Mouse (Mus musculus) ovary, adult 18-20 months (tissue): ENCODE measurements around the gene Eefsec.

Experiments
- DNase-seq: peaks from one replicate; pipeline ENCODE4 v3.0.0; 2022; ENCODE audit warnings: low spot score, mixed read lengths

Eefsec gene

GRCm38 (mm10) chr6:88210182-88210581 is 236.2 kb downstream of the Eefsec start:
- no peak for DNase-seq

DNA sequence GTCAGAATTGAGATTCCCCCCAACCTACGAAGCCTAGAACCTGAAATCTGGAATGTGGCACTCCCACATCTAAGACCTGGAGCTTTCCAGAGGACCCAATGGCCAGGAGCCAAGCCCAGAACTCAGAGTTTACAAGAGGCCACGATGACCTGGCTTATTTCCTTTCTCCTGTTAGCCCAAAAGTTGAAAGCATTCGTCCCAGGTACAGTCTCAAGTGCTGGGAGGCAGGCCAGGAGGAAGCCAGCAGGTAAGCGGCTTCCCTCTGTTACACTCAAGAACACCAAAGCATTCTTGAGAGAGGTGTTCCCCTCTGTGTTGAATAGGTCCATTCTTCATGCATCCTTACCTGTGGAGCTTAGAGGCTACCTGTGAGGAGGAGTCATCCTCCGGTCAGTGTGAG is 236.9 kb downstream of the Eefsec start:
- DNase-seq: no peak

GRCm38 (mm10) chr6:88208321-88208720 is 238.0 kb downstream of the Eefsec start:
- DNase-seq: no peak

GRCm38 (mm10) chr6:88207403-88208033 is 238.8 kb downstream of the Eefsec start:
- DNase-seq: no peak
